Mouse (Mus musculus): ENCODE data around the gene Map1b.

- TF ChIP-seq EP300 (IDR thresholded peaks at IDR 0.05; ENCODE audit: insufficient read depth, low read depth, low read length), result no peak
- no peak for TF ChIP-seq CTCF (IDR thresholded peaks at IDR 0.05)
- no peak for TF ChIP-seq POLR2A (IDR thresholded peaks at IDR 0.05; ENCODE audit: insufficient read depth, low read depth, low read length)
These were observed 45.7 kb upstream of the Map1b start for GRCm38 (mm10) chr13:99561843-99562550.

Measured in heart, adult 2 months (tissue).